Comparison of ENCODE assay signal across 7 mouse cellular contexts in genomic region chr3:146763054-146763453, GRCm38 (mm10). TPM values are rescaled to one million over a fixed set of nuclear protein-coding genes. Genes with fewer than 3 reads are reported as not detected.
DNase-seq lines count a peak whose midpoint lies in the region; ATAC-seq and TF ChIP-seq lines count a peak whose summit lies in the region.
"Not testable (repeated sequence)": the region's sequence is repeated elsewhere in the genome, so short reads cannot be mapped to it uniquely, and the experiment has no call there.

No protein-coding gene starts in this region.

- H3K27ac ChIP-seq in MEL (ENCODE audit: control insufficient read depth, low read depth, low read length); intestine, embryonic 15.5 days; liver, embryonic 12.5 days; liver, embryonic 14.5 days; liver, embryonic 16.5 days (ENCODE audit: low read length): not testable (repeated sequence)

- H3K9me3 ChIP-seq in MEL (replicated peaks; ENCODE audit: insufficient read depth, low read length); intestine, embryonic 15.5 days; liver, embryonic 12.5 days (replicated peaks); liver, embryonic 14.5 days (ENCODE audit: control insufficient read depth, low read length); liver, embryonic 16.5 days (replicated peaks; ENCODE audit: control insufficient read depth, low read length): not testable (repeated sequence)

- DNase-seq in MEL (ENCODE audit: low read depth, low spot score) (peak; percentile 20), liver (peak; percentile 56)
- peak in 2 of 3 experiments; percentile 24 to 37 for DNase-seq in liver, embryonic 14.5 days (ENCODE audit: low read depth in 3 of 3, low spot score in 3 of 3)

- H3K4me1 ChIP-seq in MEL (ENCODE audit: control insufficient read depth in 1 of 2, insufficient read depth in 2 of 2, low read length in 2 of 2) = peaks cover 10 to 23% of the 10 kb centered on the region in 2 experiments
- not testable (repeated sequence) for H3K4me1 ChIP-seq in intestine, embryonic 15.5 days (replicated peaks)
- peaks cover 49% of the 10 kb centered on the region for H3K4me1 ChIP-seq in liver, embryonic 12.5 days
- peaks cover 11 to 27% of the 10 kb centered on the region in 2 experiments for H3K4me1 ChIP-seq in liver, embryonic 14.5 days (replicated peaks; ENCODE audit: control insufficient read depth in 2 of 2, insufficient read depth in 2 of 2, low read length in 1 of 2)
- peaks cover 25% of the 10 kb centered on the region for H3K4me1 ChIP-seq in liver, embryonic 16.5 days (ENCODE audit: control insufficient read depth, low read depth, low read length)

- not testable (repeated sequence) for TF ChIP-seq RAD21 in MEL (IDR thresholded peaks at IDR 0.05; ENCODE audit: low read depth, low read length)

- TF ChIP-seq CTCF in MEL (IDR thresholded peaks at IDR 0.05 in 2 of 3, conservative IDR thresholded peaks at IDR 0.05 in 1 of 3; ENCODE audit: control insufficient read depth in 1 of 3, insufficient read depth in 1 of 3, low read depth in 2 of 3, low read length in 3 of 3, poor library complexity in 1 of 3, severe bottlenecking in 1 of 3); liver, embryonic 14.5 days (IDR thresholded peaks at IDR 0.05; ENCODE audit: low read depth): not testable (repeated sequence)

- not testable (repeated sequence) for H3K4me3 ChIP-seq in MEL (ENCODE audit: control insufficient read depth in 1 of 2, insufficient read depth in 1 of 2, low read depth in 2 of 2, low read length in 2 of 2); intestine, embryonic 15.5 days (replicated peaks); liver, embryonic 12.5 days; liver, embryonic 14.5 days (ENCODE audit: insufficient read depth in 1 of 2, low read depth in 2 of 2, low read length in 2 of 2)
- peak overlapping the region; percentile 32 for H3K4me3 ChIP-seq in liver, embryonic 16.5 days (ENCODE audit: low read depth, low read length)

- peak; percentile 71; the same call in 1 of the 2 replicates for ATAC-seq in erythroid progenitor cell, adult 5-6 weeks (replicated peaks; ENCODE audit: low FRiP score, poor library complexity, severe bottlenecking)
- 0 out of 2 replicates have a peak, but pooled peaks have one; percentile 41 for ATAC-seq in intestine, embryonic 15.5 days
- ATAC-seq in liver, embryonic 12.5 days = peak; percentile 78
- peak; percentile 63; the same call in 1 of the 2 replicates for ATAC-seq in liver, embryonic 14.5 days (ENCODE audit: insufficient read depth)
- ATAC-seq in liver, embryonic 16.5 days (ENCODE audit: low read depth) = peak; percentile 78

- not testable (repeated sequence) for TF ChIP-seq POLR2A in MEL (IDR thresholded peaks at IDR 0.05; ENCODE audit: control insufficient read depth in 1 of 2, insufficient read depth in 1 of 2, low read depth in 1 of 2, low read length in 2 of 2, poor library complexity in 1 of 2)

- TF ChIP-seq EP300 in MEL (IDR thresholded peaks at IDR 0.05; ENCODE audit: low read depth in 1 of 2, low read length in 2 of 2); liver, embryonic 14.5 days (IDR thresholded peaks at IDR 0.05; ENCODE audit: low read depth): not testable (repeated sequence)

- 87% methylated on average over 2 of the region's 2 CpGs for WGBS in intestine, embryonic 15.5 days
- 54% methylated on average over 2 of the region's 2 CpGs for WGBS in liver, embryonic 12.5 days (ENCODE audit: insufficient replicate concordance)
- 45% methylated on average over 2 of the region's 2 CpGs for WGBS in liver, embryonic 14.5 days (ENCODE audit: insufficient replicate concordance)
- WGBS in liver, embryonic 16.5 days (ENCODE audit: insufficient replicate concordance) = 48% methylated on average over 2 of the region's 2 CpGs

- not testable (repeated sequence) for H3K4me2 ChIP-seq in intestine, embryonic 15.5 days (replicated peaks); liver, embryonic 12.5 days; liver, embryonic 14.5 days (ENCODE audit: low read depth)
- peak overlapping the region; percentile 30; the same call in 1 of the 2 replicates for H3K4me2 ChIP-seq in liver, embryonic 16.5 days (ENCODE audit: low read depth, low read length)

- H3K36me3 ChIP-seq in MEL (ENCODE audit: control insufficient read depth in 1 of 2, insufficient read depth in 2 of 2, low read length in 2 of 2) = peaks cover 0 to 22% of the 10 kb centered on the region in 2 experiments; a peak in 2 of 4 replicates
- not testable (repeated sequence) for H3K36me3 ChIP-seq in intestine, embryonic 15.5 days; liver, embryonic 12.5 days; liver, embryonic 14.5 days (replicated peaks; ENCODE audit: control insufficient read depth, insufficient read depth, low read depth); liver, embryonic 16.5 days (ENCODE audit: control insufficient read depth, insufficient read depth)

- H3K79me2 ChIP-seq in MEL (ENCODE audit: control insufficient read depth, insufficient read depth, low read length, poor library complexity) = not testable (repeated sequence)

- not testable (repeated sequence) for H3K27me3 ChIP-seq in MEL (ENCODE audit: control insufficient read depth in 1 of 2, insufficient read depth in 2 of 2, low read length in 2 of 2); intestine, embryonic 15.5 days (replicated peaks); liver, embryonic 12.5 days (replicated peaks); liver, embryonic 14.5 days (ENCODE audit: control insufficient read depth, insufficient read depth, low read length); liver, embryonic 16.5 days (ENCODE audit: control insufficient read depth, insufficient read depth, low read depth, low read length)

- H3K9ac ChIP-seq in MEL (ENCODE audit: control insufficient read depth, low read depth, low read length, poor library complexity, severe bottlenecking); intestine, embryonic 15.5 days; liver, embryonic 12.5 days; liver, embryonic 14.5 days (replicated peaks): not testable (repeated sequence)
- H3K9ac ChIP-seq in liver, embryonic 16.5 days (ENCODE audit: low read depth, low read length) = 0 out of 2 replicates have a peak overlapping the region, but pooled peaks have one; percentile 31

RNA-seq across cellular contexts. Expression of gene Prkacb, which starts 49.7 kb away (rescaled TPM):
- 15.5 and 16.5 TPM in 2 replicates for total RNA-seq in MEL (2012; rRNA removed)
- polyA plus RNA-seq in MEL (2012; ENCODE audit: insufficient read depth in 1 of 2, insufficient read length in 2 of 2, low read depth in 1 of 2, low replicate concordance in 2 of 2, missing spikeins in 1 of 2) = 10 to 100 TPM; 31.8 to 55.6 TPM
- 12.6 and 15.9 TPM in 2 replicates for total RNA-seq in erythroid progenitor cell, adult 5-6 weeks (2015; ENCODE audit: low replicate concordance)
- total RNA-seq in erythroid progenitor cell, adult 5-6 weeks (2017; ENCODE audit: low replicate concordance) = 13.5 and 18.2 TPM in 2 replicates
- 43.1 and 50.0 TPM in 2 replicates for polyA plus RNA-seq in intestine, embryonic 15.5 days (2015; fragmentation: Nextera tagmentation; extraction: Ambion mirVana)
- 22.2 and 23.9 TPM in 2 replicates for polyA plus RNA-seq in liver, embryonic 12.5 days (2016; fragmentation: Nextera tagmentation; extraction: Ambion mirVana)
- polyA plus RNA-seq in liver, embryonic 14.5 days (2012; rRNA removed) = 4.8 and 6.1 TPM in 2 replicates
- polyA plus RNA-seq in liver, embryonic 14.5 days (2014; fragmentation: Nextera tagmentation; extraction: Ambion mirVana) = 10.9 and 12.5 TPM in 2 replicates
- 12.4 and 12.6 TPM in 2 replicates for polyA plus RNA-seq in liver, embryonic 16.5 days (2015; fragmentation: Nextera tagmentation; extraction: Ambion mirVana)
